Mouse (Mus musculus) neutrophil, adult 59 days (primary cell): Measurements from ENCODE around the gene Fmnl1. TPM values are rescaled to one million over a fixed set of nuclear protein-coding genes. Genes with fewer than 3 reads are reported as not detected.

Experiments
- total RNA-seq, 2 experiments: library from RNA; stranded (reverse); gene quantifications; 1 replicate in 1 of 2; 2 replicates in 1 of 2; pipeline ENCODE4 v1.2.4; 2023

The Fmnl1 gene
- 100 to 1,000 TPM; 653 to 657 TPM for total RNA-seq

GRCm38 (mm10) chr11:103170494-103171285 is at the start of gene Fmnl1:
TSS of gene Fmnl1 (plus strand) at chr11:103171107.

DNA sequence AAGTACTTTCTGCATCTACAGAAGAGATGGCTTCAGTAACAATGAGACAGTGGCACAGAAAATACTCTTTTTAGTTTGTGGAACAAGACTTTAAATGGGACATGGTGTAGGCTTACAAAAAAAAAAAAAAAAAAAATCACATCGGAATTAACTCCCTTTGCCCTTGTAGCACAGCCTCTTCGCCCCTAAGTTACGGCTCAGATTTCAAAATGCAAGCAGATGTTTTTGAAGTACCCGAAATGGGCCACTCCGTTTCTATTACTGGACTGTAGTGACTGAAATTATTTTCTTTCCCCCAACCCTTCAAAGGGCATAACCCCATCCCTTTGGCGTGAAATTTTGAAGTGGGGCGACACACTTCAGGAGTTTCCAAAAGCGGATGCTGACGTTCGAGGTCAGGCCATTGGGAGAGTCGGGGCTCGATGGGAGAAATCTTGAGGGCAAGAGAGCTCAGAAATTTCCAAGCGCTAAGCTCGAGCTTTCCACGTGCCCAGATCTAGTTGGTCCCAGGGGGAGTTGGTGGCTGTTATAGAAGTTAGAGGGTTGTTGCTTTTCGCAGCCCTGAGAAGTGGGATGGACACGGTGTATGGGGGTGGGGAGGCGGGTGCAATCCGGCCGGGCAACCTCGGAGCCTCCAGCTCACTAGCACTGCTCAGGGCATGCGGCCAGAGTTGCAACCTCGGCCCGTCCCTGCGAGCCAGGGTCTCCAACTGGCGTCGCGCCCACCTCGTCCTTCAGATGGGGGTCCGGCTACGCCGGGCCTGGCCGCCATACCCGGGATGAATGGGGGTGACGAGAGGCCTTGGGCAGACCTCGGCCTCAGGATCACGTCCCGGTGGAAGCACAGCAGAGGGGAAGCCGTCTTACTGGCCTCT is 39.0 kb upstream of the Fmnl1 start, which contains the start of gene Hexim2:
Gene Hexim2, plus strand, starts transcription at position 729 of the 875 bp plus-strand sequence.

DNA sequence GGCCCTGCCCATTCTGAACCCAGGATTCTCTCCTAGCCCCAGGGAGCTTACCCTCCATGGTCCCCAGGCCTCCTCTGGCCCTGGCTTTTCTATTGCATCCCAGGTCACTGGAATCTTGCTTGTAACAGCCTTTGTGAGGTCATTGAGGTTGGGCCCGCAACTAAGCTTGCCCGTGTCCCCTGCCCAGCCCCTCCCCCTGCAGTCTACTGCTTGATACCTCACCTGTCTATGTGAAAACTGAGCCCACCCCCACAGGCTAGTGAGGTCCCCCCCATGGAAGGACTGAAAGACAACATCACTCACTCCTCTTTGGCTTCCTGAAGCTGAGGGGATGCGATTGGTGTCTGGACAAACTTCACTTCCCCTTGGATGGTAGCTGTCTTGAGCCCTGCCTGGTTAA is 37.6 kb downstream of the Fmnl1 start, which contains the start of gene 1700023F06Rik:
Gene 1700023F06Rik, minus strand, starts transcription at position 101 of the 400 bp plus-strand sequence.

DNA sequence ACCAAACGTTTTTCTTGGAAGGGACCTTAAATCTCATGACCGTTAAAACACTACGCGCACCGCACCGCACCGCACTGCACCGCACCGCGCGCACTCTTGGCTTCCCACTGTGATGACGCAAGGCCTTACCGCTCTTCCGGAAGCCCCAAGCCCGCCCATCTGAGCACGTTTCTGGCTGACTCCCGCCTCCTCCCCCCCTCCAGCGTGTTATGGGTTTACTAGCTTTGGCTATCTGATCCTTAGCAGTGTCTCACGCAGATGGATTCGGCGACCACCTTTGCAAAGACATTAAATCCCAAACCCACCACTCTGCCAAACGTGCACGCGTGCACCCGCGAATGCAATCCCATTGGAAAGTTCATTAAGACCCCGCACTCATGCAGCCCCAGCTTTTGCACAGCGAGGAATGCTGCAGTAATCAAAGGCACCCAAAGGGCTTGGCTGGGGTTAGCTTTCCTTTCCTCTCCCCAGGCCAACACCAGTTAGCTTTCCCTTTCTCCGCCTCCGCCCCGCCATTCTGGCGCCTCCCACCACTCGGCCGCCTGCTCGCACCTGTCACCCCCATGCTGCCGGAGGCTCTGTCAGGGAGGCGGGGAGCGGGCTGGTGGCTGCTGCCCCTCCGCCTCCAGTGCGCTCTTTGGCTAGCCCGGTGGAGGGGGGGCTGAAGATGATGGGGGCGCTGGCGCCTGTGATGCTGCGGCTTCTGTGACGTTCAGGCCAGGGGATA is 47.0 kb downstream of the Fmnl1 start, which contains the start of gene Spata32:
Gene Spata32, minus strand, starts transcription at position 643 of the 727 bp plus-strand sequence.

Other genes with a start within 250 kb of the Fmnl1 start
- 10 to 100 TPM; 30.0 to 31.3 TPM for gene Kif18b, start 246.0 kb upstream of the Fmnl1 start, total RNA-seq
- gene C1ql1, start 224.4 kb upstream of the Fmnl1 start, total RNA-seq: not detected
- 10 to 100 TPM; 55.5 to 73.7 TPM for gene Nmt1, start 142.9 kb upstream of the Fmnl1 start, total RNA-seq
- gene Dcakd, start 142.8 kb upstream of the Fmnl1 start, total RNA-seq: 10 to 100 TPM; 21.8 to 25.4 TPM
- gene Plcd3, start 69.4 kb upstream of the Fmnl1 start, total RNA-seq: 1 to 10 TPM in 1 of 2 experiments, under 1 TPM in 1; 0.29 to 1.0 TPM
- 10 to 100 TPM; 17.5 to 24.9 TPM for gene Acbd4, start 69.4 kb upstream of the Fmnl1 start, total RNA-seq
- 10 to 100 TPM; 37.7 to 39.4 TPM for gene Hexim1, start 54.9 kb upstream of the Fmnl1 start, total RNA-seq
- 1 to 10 TPM; 1.0 to 2.0 TPM for gene Hexim2, start 38.7 kb upstream of the Fmnl1 start, total RNA-seq
- gene 1700023F06Rik, start 37.5 kb downstream of the Fmnl1 start, total RNA-seq: not detected
- gene Spata32, start 47.3 kb downstream of the Fmnl1 start, total RNA-seq: not detected
- 10 to 100 TPM; 31.1 to 33.7 TPM for gene Map3k14, start 96.4 kb downstream of the Fmnl1 start, total RNA-seq
- 10 to 100 TPM; 57.4 to 62.2 TPM for gene Arhgap27, start 192.6 kb downstream of the Fmnl1 start, total RNA-seq
- 10 to 100 TPM; 47.6 to 51.5 TPM for gene Plekhm1, start 241.6 kb downstream of the Fmnl1 start, total RNA-seq